Mouse (Mus musculus): ENCODE results near the gene Pdzd9. TPM values are rescaled to one million over a fixed set of nuclear protein-coding genes. Genes with fewer than 3 reads are reported as not detected.
A peak's percentile ranks its signal among the peaks of the same experiment; 100 is the strongest.

Gene Pdzd9
- polyA plus RNA-seq, 1 experiment: not detected

DNA sequence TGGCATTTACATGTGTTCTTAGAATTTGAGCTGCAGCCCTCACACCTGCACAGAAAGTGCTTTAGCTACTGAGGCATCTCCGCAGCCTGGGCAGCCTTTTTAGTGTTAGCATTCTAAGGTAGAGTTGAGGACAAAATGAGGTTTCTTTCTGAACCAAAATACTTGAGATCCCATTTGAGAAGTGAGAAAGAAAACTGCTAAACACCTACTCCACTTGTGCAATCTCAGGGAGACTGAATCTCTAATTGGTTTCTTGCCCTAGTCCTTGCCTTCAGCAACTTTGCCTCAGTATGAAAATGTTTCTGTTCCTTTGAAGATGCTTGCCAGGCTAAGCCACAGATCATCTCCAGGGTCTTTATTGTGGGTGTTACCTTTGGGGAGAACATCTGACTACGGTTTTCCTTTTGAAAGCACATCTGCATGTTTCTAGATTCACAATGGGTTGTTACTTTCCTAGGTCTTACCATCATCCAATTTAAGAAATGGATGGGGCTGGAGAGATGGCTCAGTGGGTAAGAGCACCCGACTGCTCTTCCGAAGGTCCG is 23.8 kb upstream of the Pdzd9 start:
- Histone ChIP-seq H3K4me1 (ENCODE audit: control insufficient read depth, insufficient read depth, low read length) (peaks cover 3% of the 10 kb centered on the region; the same call in 1 of the 2 replicates), H3K4me3 (replicated peaks; ENCODE audit: extremely low read depth, low read depth, low read length) (no peak overlapping the region)
- TF ChIP-seq CTCF (IDR thresholded peaks at IDR 0.05; ENCODE audit: insufficient read depth, low read length): no peak
- WGBS: 95% methylated on average over 5 of the region's 5 CpGs
- no peak for DNase-seq

GRCm38 (mm10) chr7:120690634-120691033 is 20.5 kb upstream of the Pdzd9 start:
- no peak for TF ChIP-seq POLR2A (IDR thresholded peaks at IDR 0.05; ENCODE audit: borderline replicate concordance, extremely low read depth, low read depth, low read length)
- peak; percentile 33 for TF ChIP-seq CTCF (IDR thresholded peaks at IDR 0.05; ENCODE audit: insufficient read depth, low read length)
- DNase-seq: no peak
- Histone ChIP-seq H3K4me1 (ENCODE audit: control insufficient read depth, insufficient read depth, low read length) (peaks cover 3% of the 10 kb centered on the region; the same call in 1 of the 2 replicates), H3K4me3 (replicated peaks; ENCODE audit: extremely low read depth, low read depth, low read length) (no peak overlapping the region)
- 66% methylated on average over 4 of the region's 4 CpGs for WGBS

DNA sequence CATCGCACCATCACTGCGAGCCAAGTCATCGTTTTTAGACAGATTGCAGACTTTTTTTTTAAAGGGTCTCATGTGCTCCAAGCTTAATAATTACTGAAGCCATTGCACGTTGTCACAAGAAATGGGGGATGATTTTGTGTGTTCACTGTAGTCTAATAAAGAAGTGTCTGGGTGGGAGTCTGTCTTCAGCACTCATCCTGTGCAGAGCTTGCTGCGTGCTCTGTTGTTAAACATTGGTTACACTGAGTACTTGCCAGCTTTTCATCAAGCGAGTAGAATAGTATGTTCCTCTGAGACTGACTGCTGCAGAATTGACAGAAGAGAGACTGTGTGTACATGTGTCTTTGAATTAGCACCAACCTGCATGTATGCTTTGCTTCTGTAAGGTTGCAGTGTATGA is 15.1 kb upstream of the Pdzd9 start:
- 60% methylated on average over 6 of the region's 6 CpGs for WGBS
- Histone ChIP-seq H3K4me1 (ENCODE audit: control insufficient read depth, insufficient read depth, low read length) (peaks cover 6% of the 10 kb centered on the region), H3K4me3 (replicated peaks; ENCODE audit: extremely low read depth, low read depth, low read length) (no peak overlapping the region)
- no peak for DNase-seq
- no peak for TF ChIP-seq CTCF (IDR thresholded peaks at IDR 0.05; ENCODE audit: insufficient read depth, low read length)
- TF ChIP-seq POLR2A (IDR thresholded peaks at IDR 0.05; ENCODE audit: borderline replicate concordance, extremely low read depth, low read depth, low read length): no peak

DNA sequence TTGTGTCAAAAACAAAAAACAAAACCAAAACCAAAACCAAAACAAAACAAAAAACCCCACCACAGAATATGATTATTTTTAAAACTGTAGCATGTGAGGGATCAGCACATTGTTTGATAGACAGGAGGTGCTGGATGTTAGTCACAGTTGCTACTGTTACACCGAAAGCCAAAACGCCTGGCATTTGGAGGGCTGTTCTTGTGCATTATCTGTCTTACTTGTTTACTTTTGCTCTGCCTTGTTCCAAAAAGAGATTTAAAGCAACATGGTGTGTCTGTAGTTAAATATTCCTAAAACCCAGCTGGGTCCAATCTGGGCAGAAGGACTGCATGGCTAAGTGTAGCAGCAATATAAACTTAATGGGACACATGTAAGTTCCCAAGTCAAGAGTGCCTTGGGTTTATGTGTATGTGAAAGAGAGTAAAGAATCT is 14.6 kb upstream of the Pdzd9 start:
- peaks cover 8% of the 10 kb centered on the region for H3K4me1 ChIP-seq (ENCODE audit: control insufficient read depth, insufficient read depth, low read length)
- H3K4me3 ChIP-seq (replicated peaks; ENCODE audit: extremely low read depth, low read depth, low read length): no peak overlapping the region
- WGBS: 29% methylated on average over 2 of the region's 2 CpGs
- TF ChIP-seq CTCF (IDR thresholded peaks at IDR 0.05; ENCODE audit: insufficient read depth, low read length) (no peak), POLR2A (IDR thresholded peaks at IDR 0.05; ENCODE audit: borderline replicate concordance, extremely low read depth, low read depth, low read length) (no peak)
- DNase-seq: no peak

GRCm38 (mm10) chr7:120682002-120682401 is 11.9 kb upstream of the Pdzd9 start:
- no peak for TF ChIP-seq POLR2A (IDR thresholded peaks at IDR 0.05; ENCODE audit: borderline replicate concordance, extremely low read depth, low read depth, low read length)
- no peak for TF ChIP-seq CTCF (IDR thresholded peaks at IDR 0.05; ENCODE audit: insufficient read depth, low read length)
- DNase-seq: no peak
- Histone ChIP-seq H3K4me1 (ENCODE audit: control insufficient read depth, insufficient read depth, low read length) (peaks cover 15% of the 10 kb centered on the region), H3K4me3 (replicated peaks; ENCODE audit: extremely low read depth, low read depth, low read length) (no peak overlapping the region)
- 43% methylated on average over 4 of the region's 4 CpGs for WGBS

DNA sequence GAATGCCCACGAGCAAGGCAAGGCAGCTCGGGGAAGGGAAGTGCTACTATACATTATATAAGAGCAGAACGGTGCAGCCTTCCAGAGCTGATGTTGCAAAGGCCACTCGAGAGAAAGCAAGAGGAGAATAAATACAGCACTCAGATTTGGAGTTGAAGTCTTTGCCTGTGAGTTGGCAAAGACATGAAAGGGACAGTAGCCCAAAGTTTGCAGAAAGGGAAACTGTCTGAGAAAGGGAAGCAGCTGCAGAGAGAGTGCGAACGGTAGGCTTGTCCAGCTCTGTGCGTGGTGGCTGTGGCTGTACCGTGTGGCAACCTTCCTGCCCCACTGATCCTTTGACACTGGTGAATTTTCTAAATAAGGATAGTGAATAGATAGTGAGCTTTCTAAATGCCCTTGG is 8.9 kb upstream of the Pdzd9 start:
- DNase-seq: no peak

DNA sequence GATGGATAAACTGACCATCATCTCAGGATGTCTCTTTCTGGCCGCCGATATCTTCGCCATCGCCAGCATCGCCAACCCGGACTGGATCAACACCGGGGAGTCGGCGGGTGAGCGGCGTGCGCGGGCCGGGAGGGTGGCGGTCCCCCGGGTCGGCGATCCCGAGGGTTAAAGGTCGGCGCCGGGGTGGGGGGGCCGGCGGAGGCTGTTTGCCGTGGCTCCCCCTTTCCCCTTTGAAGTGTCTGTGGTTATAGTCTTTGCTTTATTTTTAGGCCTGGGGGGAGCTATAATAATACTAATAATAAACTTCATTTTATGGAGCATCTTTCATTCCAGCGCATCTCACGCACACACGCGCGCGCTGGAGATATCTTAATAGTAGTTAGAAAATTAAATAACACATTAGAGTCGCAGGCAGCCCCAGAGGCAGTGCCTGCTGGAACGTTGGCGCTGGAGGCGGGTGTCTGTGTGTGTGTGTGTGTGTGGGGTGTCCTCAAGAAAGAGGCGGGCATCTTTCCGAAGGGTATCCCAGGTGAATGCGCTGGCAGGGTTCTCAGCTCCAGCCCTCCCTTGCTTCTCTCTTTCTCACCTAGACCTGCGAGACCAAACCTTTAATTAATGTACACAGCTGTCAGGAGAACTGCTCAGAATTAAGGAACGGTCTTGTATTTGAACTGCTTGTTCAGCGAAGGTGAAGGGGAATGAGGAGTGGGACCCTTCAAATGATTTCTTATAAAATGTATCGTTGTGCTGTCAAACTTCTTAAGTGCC is 7.8 kb upstream of the Pdzd9 start:
- TF ChIP-seq POLR2A (IDR thresholded peaks at IDR 0.05; ENCODE audit: borderline replicate concordance, extremely low read depth, low read depth, low read length) (no peak), CTCF (IDR thresholded peaks at IDR 0.05; ENCODE audit: insufficient read depth, low read length) (no peak)
- Histone ChIP-seq H3K4me3 (replicated peaks; ENCODE audit: extremely low read depth, low read depth, low read length) (peak overlapping the region; percentile 82), H3K4me1 (ENCODE audit: control insufficient read depth, insufficient read depth, low read length) (peaks cover 8% of the 10 kb centered on the region)
- 1% methylated on average over 42 of the region's 42 CpGs for WGBS
- DNase-seq: peak; percentile 41

More for the DNA sequence above, 8.9 kb upstream of the Pdzd9 start:
- Histone ChIP-seq H3K4me3 (replicated peaks; ENCODE audit: extremely low read depth, low read depth, low read length) (no peak overlapping the region), H3K4me1 (ENCODE audit: control insufficient read depth, insufficient read depth, low read length) (peaks cover 8% of the 10 kb centered on the region)
- TF ChIP-seq CTCF (IDR thresholded peaks at IDR 0.05; ENCODE audit: insufficient read depth, low read length): no peak
- TF ChIP-seq POLR2A (IDR thresholded peaks at IDR 0.05; ENCODE audit: borderline replicate concordance, extremely low read depth, low read depth, low read length): no peak
- WGBS: 7% methylated on average over 8 of the region's 8 CpGs

DNA sequence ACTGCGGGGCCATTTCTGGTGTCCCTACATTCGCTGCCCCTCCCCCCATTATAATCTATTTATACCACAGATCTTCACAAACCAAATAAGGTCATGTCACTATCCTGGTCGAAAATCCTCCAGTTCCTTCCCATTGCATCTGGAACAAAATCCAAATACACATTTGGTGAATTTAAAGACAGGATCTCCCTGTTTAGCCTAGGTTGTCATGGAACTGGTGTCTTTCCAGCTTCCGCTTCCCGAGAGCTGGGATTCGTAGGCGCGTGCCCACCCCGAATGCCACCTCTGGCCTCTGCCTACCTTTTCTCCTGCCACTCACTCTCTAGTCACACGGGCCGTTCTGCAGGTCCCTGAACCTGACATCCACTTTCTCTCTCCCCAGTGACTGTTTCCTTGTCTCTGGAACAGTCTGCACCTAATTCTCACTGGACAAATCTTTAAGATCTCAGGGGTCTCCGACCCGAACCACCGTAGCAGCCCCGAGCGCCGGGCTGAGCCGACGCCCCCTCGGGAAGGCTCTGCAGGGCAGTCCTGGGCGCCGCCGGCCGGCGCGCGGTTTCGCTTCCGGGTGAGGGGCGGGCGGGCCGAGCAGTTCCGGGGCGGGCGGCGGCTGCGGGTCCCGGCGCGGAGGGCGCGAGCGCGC is 7.0 kb upstream of the Pdzd9 start, which contains the start of gene Mosmo:
Gene Mosmo, plus strand, starts transcription at position 618 of the 643 bp plus-strand sequence.
- WGBS: under 1% methylated on average over 44 of the region's 44 CpGs
- peak; percentile 71 for DNase-seq
- peak; percentile 42; the same call in 1 of the 2 replicates for TF ChIP-seq POLR2A (IDR thresholded peaks at IDR 0.05; ENCODE audit: borderline replicate concordance, extremely low read depth, low read depth, low read length)
- no peak for TF ChIP-seq CTCF (IDR thresholded peaks at IDR 0.05; ENCODE audit: insufficient read depth, low read length)

DNA sequence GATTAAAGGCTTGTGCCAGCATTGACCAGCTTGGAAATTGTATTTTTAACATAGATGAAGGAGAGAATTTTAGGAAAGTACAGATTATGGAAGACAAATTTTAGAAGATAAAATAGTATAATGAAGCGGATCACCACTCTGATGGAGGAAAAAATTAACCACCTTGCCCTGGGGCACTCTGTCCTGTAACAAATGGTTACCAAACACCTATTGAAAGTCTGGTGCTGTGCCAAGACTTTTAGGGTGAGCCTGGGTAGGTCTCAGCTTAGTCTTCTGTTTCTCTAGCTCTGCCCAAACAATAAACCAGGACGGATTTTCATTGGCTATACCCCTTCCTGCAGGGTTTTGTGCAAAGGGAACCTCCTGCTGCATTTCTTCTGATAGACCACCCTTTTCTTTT is 1.1 kb upstream of the Pdzd9 start:
- H3K4me3 ChIP-seq (replicated peaks; ENCODE audit: extremely low read depth, low read depth, low read length): no peak overlapping the region
- no peak for DNase-seq
- H3K4me1 ChIP-seq (ENCODE audit: control insufficient read depth, insufficient read depth, low read length): no peaks in the 10 kb centered on the region
- 67% methylated on average over 2 of the region's 2 CpGs for WGBS
- TF ChIP-seq POLR2A (IDR thresholded peaks at IDR 0.05; ENCODE audit: borderline replicate concordance, extremely low read depth, low read depth, low read length): no peak
- no peak for TF ChIP-seq CTCF (IDR thresholded peaks at IDR 0.05; ENCODE audit: insufficient read depth, low read length)

More for the DNA sequence above, 7.0 kb upstream of the Pdzd9 start, which contains the start of gene Mosmo:
- Histone ChIP-seq H3K4me1 (ENCODE audit: control insufficient read depth, insufficient read depth, low read length) (peaks cover 8% of the 10 kb centered on the region), H3K4me3 (replicated peaks; ENCODE audit: extremely low read depth, low read depth, low read length) (peak within 1 kb of the TSS; percentile 82)
